Mouse (Mus musculus): ENCODE results near the gene Trappc2l.

GRCm38 (mm10) chr8:122658149-122658806 is 46.8 kb downstream of the Trappc2l start:
- TF ChIP-seq CTCF (IDR thresholded peaks at IDR 0.05; ENCODE audit: borderline replicate concordance, extremely low read depth, insufficient read depth, insufficient read length) (no peak), POLR2A (IDR thresholded peaks at IDR 0.05; ENCODE audit: borderline replicate concordance, extremely low read depth, insufficient read depth, insufficient read length, poor library complexity, severe bottlenecking) (no peak)
